Mouse (Mus musculus) lung, postnatal 0 days (tissue): ENCODE measurements around the gene Arxes2.
"Not testable (repeated sequence)": the region's sequence is repeated elsewhere in the genome, so short reads cannot be mapped to it uniquely, and the experiment has no call there.

Experiments
- CTCF ChIP-seq: IDR thresholded peaks from 2 replicates; pipeline ENCODE4 v1.5.1; 2016; ENCODE audit warnings: antibody characterized with exemption, mild to moderate bottlenecking
- EP300 ChIP-seq: IDR thresholded peaks from 2 replicates; pipeline ENCODE4 v1.6.1; 2016; ENCODE audit warnings: antibody characterized with exemption, mild to moderate bottlenecking, control low read depth

DNA sequence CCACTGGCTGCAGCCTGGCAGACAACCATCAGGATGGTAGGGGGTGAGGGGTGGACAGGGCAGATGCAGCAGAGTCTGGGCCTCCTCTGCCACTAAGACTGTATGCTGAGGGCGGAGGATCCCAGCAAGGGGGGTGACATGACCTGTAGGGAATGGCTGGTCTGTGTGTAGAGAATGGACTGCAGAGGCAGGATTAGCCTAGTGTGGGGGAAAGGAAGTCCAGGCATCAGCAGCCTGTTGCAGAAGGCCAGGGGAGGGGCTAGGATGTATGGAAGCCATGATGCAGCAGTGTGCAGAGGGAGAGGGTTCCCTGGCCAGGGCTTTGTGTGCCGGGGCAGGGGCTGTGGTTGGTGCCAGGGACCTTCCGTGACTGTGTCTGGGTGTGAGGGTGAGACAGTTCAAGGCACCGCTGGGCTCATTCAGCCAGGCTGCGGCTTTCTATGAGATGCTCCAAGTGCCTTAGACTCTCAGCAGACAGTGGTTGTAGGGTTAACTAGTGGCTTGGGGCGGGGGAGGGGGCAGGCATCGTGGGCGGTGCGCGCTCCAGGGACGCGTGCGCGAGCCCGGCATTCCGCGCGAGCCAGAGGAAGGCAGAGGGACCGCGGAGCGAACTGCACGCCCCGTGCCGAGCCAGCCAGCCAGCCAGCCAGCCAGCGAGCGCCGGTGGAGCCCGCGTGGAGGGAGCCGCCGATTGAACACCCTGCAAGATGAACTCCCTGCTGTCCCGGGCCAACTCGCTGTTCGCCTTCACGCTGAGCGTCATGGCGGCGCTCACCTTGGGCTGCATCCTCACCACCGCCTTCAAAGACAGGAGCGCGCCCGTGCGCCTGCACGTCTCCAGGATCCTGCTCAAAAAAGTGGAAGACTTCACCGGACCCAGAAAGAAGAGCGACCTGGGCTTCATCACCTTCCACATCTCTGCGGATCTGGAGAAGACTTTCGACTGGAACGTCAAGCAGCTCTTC lies 39.5 kb downstream of the Arxes2 start, which contains the start of gene Arxes1:
- not testable (repeated sequence) for TF ChIP-seq CTCF, EP300
